Mouse (Mus musculus) gastrocnemius, postnatal 10 days (tissue): ENCODE results near the gene Usp33. TPM values are rescaled to one million over a fixed set of nuclear protein-coding genes. Genes with fewer than 3 reads are reported as not detected.
"Not testable (repeated sequence)": the region's sequence is repeated elsewhere in the genome, so short reads cannot be mapped to it uniquely, and the experiment has no call there.

Experiments
- DNase-seq: peaks from one replicate; pipeline ENCODE4 v3.0.0; 2021; ENCODE audit warnings: mixed read lengths
- long read RNA-seq, 2 experiments: library from polyadenylated mRNA; stranded (forward); transcript quantifications; one replicate each; pipeline ENCODE4 v2.0.0; 2021
- total RNA-seq, 2 experiments: library from RNA; stranded (reverse); gene quantifications; 2 replicates each; pipeline ENCODE4 v1.2.3; 2021

Gene Usp33
- 10 to 100 TPM; 23.2 to 26.3 TPM for total RNA-seq
- long read RNA-seq, experiment 1, full-length matches to known transcripts = 10 of 17 reads
- long read RNA-seq, experiment 1, partial matches to known transcripts = 3 of 17 reads
- long read RNA-seq, experiment 1, other reads (novel, unspliced or antisense) = 4 of 17 reads
- long read RNA-seq, experiment 2, full-length matches to known transcripts = 9 of 12 reads
- long read RNA-seq, experiment 2, partial matches to known transcripts = 2 of 12 reads
- long read RNA-seq, experiment 2, other reads (novel, unspliced or antisense) = 1 of 12 reads

- peak; percentile 97 for DNase-seq
Observed at GRCm38 (mm10) chr3:152345732-152346632, at the start of gene Usp33. TSS of gene Usp33 (plus strand) at chr3:152346478.

- DNase-seq = no peak
Observed at GRCm38 (mm10) chr3:152300376-152301337, 45.6 kb upstream of the Usp33 start.

GRCm38 (mm10) chr3:152302991-152303390 lies 43.3 kb upstream of the Usp33 start:
- no peak for DNase-seq

GRCm38 (mm10) chr3:152304093-152304815 lies 42.0 kb upstream of the Usp33 start:
- DNase-seq = no peak

GRCm38 (mm10) chr3:152305080-152305479 lies 41.2 kb upstream of the Usp33 start:
- DNase-seq = no peak

GRCm38 (mm10) chr3:152305971-152306370 lies 40.3 kb upstream of the Usp33 start:
- DNase-seq = no peak

GRCm38 (mm10) chr3:152308485-152309249 lies 37.6 kb upstream of the Usp33 start:
- peak; percentile 41 for DNase-seq

- no peak for DNase-seq
Observed at GRCm38 (mm10) chr3:152309250-152309645, 37.0 kb upstream of the Usp33 start.

GRCm38 (mm10) chr3:152314666-152315065 lies 31.6 kb upstream of the Usp33 start:
- not testable (repeated sequence) for DNase-seq

GRCm38 (mm10) chr3:152315613-152316012 lies 30.7 kb upstream of the Usp33 start:
- peak; percentile 86 for DNase-seq

- DNase-seq = not testable (repeated sequence)
Observed at GRCm38 (mm10) chr3:152316447-152317173, 29.7 kb upstream of the Usp33 start.

- DNase-seq = no peak
Observed at GRCm38 (mm10) chr3:152320972-152321645, 25.2 kb upstream of the Usp33 start.

GRCm38 (mm10) chr3:152321765-152322547 lies 24.3 kb upstream of the Usp33 start:
- no peak for DNase-seq

GRCm38 (mm10) chr3:152332104-152332503 lies 14.2 kb upstream of the Usp33 start:
- DNase-seq = no peak

GRCm38 (mm10) chr3:152332545-152333300 lies 13.6 kb upstream of the Usp33 start:
- DNase-seq = no peak

GRCm38 (mm10) chr3:152333641-152334040 lies 12.6 kb upstream of the Usp33 start:
- DNase-seq = no peak

- no peak for DNase-seq
Observed at GRCm38 (mm10) chr3:152336085-152336484, 10.2 kb upstream of the Usp33 start.
